Mouse (Mus musculus): ENCODE measurements around the gene Abcb11.

The Abcb11 gene

DNA sequence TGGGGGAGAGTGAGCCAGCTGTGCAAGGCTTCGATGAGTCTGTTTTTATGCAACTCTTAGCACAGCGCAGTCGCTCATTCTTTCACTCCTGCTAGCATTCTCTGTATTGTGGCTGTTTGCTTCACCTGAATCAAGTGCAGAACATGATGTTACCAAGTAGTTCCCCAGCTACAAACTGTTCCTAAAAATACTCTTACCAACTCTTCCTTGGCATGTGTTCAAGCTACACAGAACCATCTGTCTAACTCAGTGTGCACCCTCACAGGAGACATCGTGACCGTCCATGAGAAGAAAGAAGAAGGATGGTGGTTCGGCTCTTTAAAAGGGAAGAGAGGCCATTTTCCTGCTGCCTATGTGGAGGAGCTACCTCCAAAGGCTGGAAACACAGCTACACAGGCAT lies 153.7 kb downstream of the Abcb11 start:
- DNase-seq (ENCODE audit: low spot score), result no peak

All from urinary bladder, postnatal 25 days (tissue).